Mouse (Mus musculus): ENCODE results near the gene Dync1h1. TPM values are rescaled to one million over a fixed set of nuclear protein-coding genes. Genes with fewer than 3 reads are reported as not detected.

The Dync1h1 gene
- total and polyA plus RNA-seq, 3 experiments = 24.9 to 114 (median 80.1) TPM

DNA sequence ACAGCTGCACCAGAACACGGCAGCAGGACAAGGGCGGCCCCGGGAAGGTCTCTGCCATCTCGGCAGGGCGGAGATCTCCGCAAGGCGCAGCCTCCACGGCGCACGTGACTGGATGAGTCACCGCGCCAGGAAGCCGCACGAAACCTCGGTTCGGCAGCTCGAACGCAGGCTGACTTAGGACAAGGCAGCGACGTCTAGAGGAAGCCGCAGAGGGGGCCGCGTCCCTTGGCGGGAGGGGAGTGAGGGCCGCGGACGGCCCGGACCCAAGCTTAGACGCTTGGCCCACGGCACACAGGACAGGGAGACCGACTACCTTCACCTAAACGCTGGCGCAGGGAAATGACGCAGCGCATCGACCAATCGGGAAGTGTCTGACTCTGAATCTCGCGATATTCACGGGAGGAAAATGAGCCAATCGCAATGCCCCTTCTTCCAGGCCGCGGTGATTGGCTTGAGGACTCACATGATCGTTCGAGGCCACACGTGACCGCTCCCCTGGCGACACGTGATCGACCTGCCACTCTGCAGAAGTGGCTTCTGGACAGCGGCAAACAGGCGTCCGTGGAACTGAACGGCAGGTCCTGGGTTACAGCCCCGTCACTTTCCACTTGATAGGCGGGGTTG is 9.9 kb upstream of the Dync1h1 start (continued):
- TF ChIP-seq ZC3H11A (IDR thresholded peaks at IDR 0.05; ENCODE audit: low read depth, low read length) = no peak
- peak; percentile 99 for TF ChIP-seq SIN3A (IDR thresholded peaks at IDR 0.05; ENCODE audit: low read length)
- peak; percentile 98 for TF ChIP-seq NELFE (IDR thresholded peaks at IDR 0.05; ENCODE audit: low read depth, low read length)
- TF ChIP-seq GABPA (IDR thresholded peaks at IDR 0.05; ENCODE audit: insufficient replicate concordance, low read depth, low read length) = peak; percentile 24; the same call in 1 of the 2 replicates
- no peak; the same call in 1 of the 2 replicates for TF ChIP-seq ETS1 (conservative IDR thresholded peaks at IDR 0.05; ENCODE audit: low read depth, low read length)
- TF ChIP-seq MAFK (IDR thresholded peaks at IDR 0.05; ENCODE audit: insufficient replicate concordance, low read length) = 0 out of 2 replicates have a peak, but pooled peaks have one; percentile 27

DNA sequence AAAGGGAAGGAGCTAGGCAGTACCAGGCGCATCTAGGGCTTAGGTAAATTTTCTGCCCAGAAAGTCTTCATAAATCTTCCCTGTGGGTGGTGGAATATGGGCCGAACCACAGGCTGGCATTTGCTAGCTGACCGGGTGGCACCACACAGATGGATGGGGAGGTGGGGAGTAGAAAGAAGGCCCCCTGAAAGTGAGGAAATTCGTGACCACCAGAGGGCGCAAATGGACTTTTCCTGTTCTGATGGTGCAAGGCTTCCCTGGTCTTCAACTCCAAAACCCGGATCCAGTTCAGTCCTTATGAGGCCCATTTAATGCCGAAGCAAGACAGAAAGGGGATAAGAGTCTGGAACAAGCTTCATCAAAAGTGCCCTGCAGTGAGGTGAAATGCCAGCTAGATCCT is 2.7 kb upstream of the Dync1h1 start:
- TF ChIP-seq ETS1 (conservative IDR thresholded peaks at IDR 0.05; ENCODE audit: low read depth, low read length) = no peak
- peak; percentile 64 to 87 for TF ChIP-seq CTCF (conservative IDR thresholded peaks at IDR 0.05 in 1 of 2, IDR thresholded peaks at IDR 0.05 in 1 of 2; ENCODE audit: low read depth in 2 of 2, low read length in 2 of 2)
- TF ChIP-seq HCFC1 (IDR thresholded peaks at IDR 0.05; ENCODE audit: low read depth, low read length) = no peak
- no peak for TF ChIP-seq NRF1 (IDR thresholded peaks at IDR 0.05; ENCODE audit: low read depth, low read length)
- TF ChIP-seq TBP (conservative IDR thresholded peaks at IDR 0.05; ENCODE audit: low read depth, low read length) = no peak
- no peak for TF ChIP-seq MEF2A (IDR thresholded peaks at IDR 0.05; ENCODE audit: borderline replicate concordance, low read depth, low read length)
- TF ChIP-seq JUND (conservative IDR thresholded peaks at IDR 0.05; ENCODE audit: low read depth, low read length) = no peak
- no peak for TF ChIP-seq ZKSCAN1 (IDR thresholded peaks at IDR 0.05; ENCODE audit: borderline replicate concordance, low read depth, low read length)
- no peak for TF ChIP-seq POLR2AphosphoS2 (IDR thresholded peaks at IDR 0.05; ENCODE audit: low read depth, low read length)
- no peak for TF ChIP-seq MYC (IDR thresholded peaks at IDR 0.05; ENCODE audit: low read depth, low read length)
- TF ChIP-seq SIN3A (IDR thresholded peaks at IDR 0.05; ENCODE audit: low read length) = no peak
- no peak for TF ChIP-seq RCOR1 (conservative IDR thresholded peaks at IDR 0.05; ENCODE audit: low read depth, low read length)
- TF ChIP-seq UBTF (IDR thresholded peaks at IDR 0.05; ENCODE audit: low read depth, low read length) = no peak
- no peak for TF ChIP-seq ZNF384 (IDR thresholded peaks at IDR 0.05; ENCODE audit: low read depth, low read length)
- TF ChIP-seq MAFK (IDR thresholded peaks at IDR 0.05; ENCODE audit: insufficient replicate concordance, low read length) = no peak
- no peak; the same call in 1 of the 2 replicates for TF ChIP-seq ZC3H11A (IDR thresholded peaks at IDR 0.05; ENCODE audit: low read depth, low read length)
- peak; percentile 18; the same call in 1 of the 2 replicates for TF ChIP-seq IRF4 (IDR thresholded peaks at IDR 0.05; ENCODE audit: low read depth, low read length)
- no peak for TF ChIP-seq USF1 (IDR thresholded peaks at IDR 0.05; ENCODE audit: low read depth, low read length)
- peak; percentile 68 for TF ChIP-seq RAD21 (IDR thresholded peaks at IDR 0.05; ENCODE audit: low read depth, low read length)
- no peak for TF ChIP-seq TCF12 (IDR thresholded peaks at IDR 0.05; ENCODE audit: low read depth, low read length)
- no peak for TF ChIP-seq ELF1 (IDR thresholded peaks at IDR 0.05; ENCODE audit: low read depth, low read length)
- TF ChIP-seq GABPA (IDR thresholded peaks at IDR 0.05; ENCODE audit: insufficient replicate concordance, low read depth, low read length) = no peak
- TF ChIP-seq USF2 (conservative IDR thresholded peaks at IDR 0.05; ENCODE audit: low read depth, low read length) = no peak
- TF ChIP-seq CHD2 (IDR thresholded peaks at IDR 0.05; ENCODE audit: low read length) = no peak
- no peak for TF ChIP-seq MAX (IDR thresholded peaks at IDR 0.05; ENCODE audit: low read length)
- no peak for TF ChIP-seq MAZ (IDR thresholded peaks at IDR 0.05; ENCODE audit: low read depth, low read length)
- no peak for TF ChIP-seq NELFE (IDR thresholded peaks at IDR 0.05; ENCODE audit: low read depth, low read length)
- no peak for TF ChIP-seq CHD1 (IDR thresholded peaks at IDR 0.05; ENCODE audit: low read depth, low read length)
- peak; percentile 83 for TF ChIP-seq SMC3 (IDR thresholded peaks at IDR 0.05; ENCODE audit: low read depth, low read length)
- Histone ChIP-seq H3K79me2 (replicated peaks; ENCODE audit: control insufficient read depth, extremely low read depth, insufficient read depth, poor library complexity, severe bottlenecking) (peaks cover 17% of the 10 kb centered on the region), H3K27me3 (replicated peaks) (no peaks in the 10 kb centered on the region), H3K4me2 (ENCODE audit: insufficient read depth, low read depth, poor library complexity, severe bottlenecking) (0 out of 2 replicates have a peak overlapping the region, but pooled peaks have one; percentile 17), H3K4me1 (ENCODE audit: control insufficient read depth in 1 of 2, insufficient read depth in 2 of 2) (peaks cover 5 to 22% of the 10 kb centered on the region in 2 experiments), H3K9me3 (replicated peaks; ENCODE audit: low read length) (no peaks in the 10 kb centered on the region), H3K4me3 (replicated peaks in 1 of 3; ENCODE audit: low read depth in 2 of 3, low read length in 2 of 3, poor library complexity in 1 of 3) (no peak overlapping the region), H3K9ac (ENCODE audit: insufficient read depth, low read depth) (no peak overlapping the region), H3K36me3 (replicated peaks in 1 of 2; ENCODE audit: control insufficient read depth in 1 of 2, insufficient read depth in 1 of 2, low read length in 1 of 2) (no peaks in the 10 kb centered on the region), H3K27ac (ENCODE audit: insufficient read depth, low read depth) (no peak overlapping the region)
- dilution Hi-C loops (cut with MboI; ENCODE audit: extremely low pct_ligation_motif_present, extremely low pct_unique_long_range_greater_than_20kb, low sequenced_read_pairs) (no loop called here), in situ Hi-C loops (cut with MboI; ENCODE audit: low pct_ligation_motif_present, low pct_unique_long_range_greater_than_20kb, low sequenced_read_pairs) (no loop called here)
- peak; percentile 71 for DNase-seq (ENCODE audit: extremely low read depth)

Data from CH12.LX (cell line).